Mouse (Mus musculus) intestine, embryonic 15.5 days (tissue): ENCODE measurements around the gene Hmga2. TPM values are rescaled to one million over a fixed set of nuclear protein-coding genes. Genes with fewer than 3 reads are reported as not detected.

ENCODE experiments used
- ATAC-seq: fragments of 200-750 bp; cut with Nextera tagmentation; 2 replicates; pipeline ENCODE4 v1.8.0; 2017; ENCODE audit warnings: moderate TSS enrichment, moderate library complexity
- H3K27ac ChIP-seq: fragments of 300-500 bp; sonication (generic); 2 replicates; pipeline ENCODE4 v1.5.1; 2015; ENCODE audit warnings: mild to moderate bottlenecking, inconsistent platforms
- H3K27me3 ChIP-seq: fragments of 300-500 bp; sonication (generic); replicated peaks from 2 replicates; pipeline ENCODE4 v1.6.1; 2015; ENCODE audit warnings: inconsistent platforms
- H3K36me3 ChIP-seq: fragments of 300-500 bp; sonication (generic); 2 replicates; pipeline ENCODE4 v1.6.1; 2015; ENCODE audit warnings: inconsistent platforms
- H3K4me1 ChIP-seq: fragments of 300-500 bp; sonication (generic); replicated peaks from 2 replicates; pipeline ENCODE4 v1.6.1; 2015; ENCODE audit warnings: inconsistent platforms
- H3K4me2 ChIP-seq: fragments of 300-500 bp; sonication (generic); replicated peaks from 2 replicates; pipeline ENCODE4 v1.6.1; 2015; ENCODE audit warnings: mild to moderate bottlenecking, inconsistent platforms
- H3K4me3 ChIP-seq: fragments of 300-500 bp; sonication (generic); replicated peaks from 2 replicates; pipeline ENCODE4 v1.5.1; 2015; ENCODE audit warnings: inconsistent platforms
- H3K9ac ChIP-seq: fragments of 300-500 bp; sonication (generic); 2 replicates; pipeline ENCODE4 v1.6.1; 2015; ENCODE audit warnings: inconsistent platforms
- H3K9me3 ChIP-seq: fragments of 300-500 bp; sonication (generic); 2 replicates; pipeline ENCODE4 v1.6.1; 2016; ENCODE audit warnings: inconsistent platforms
- WGBS: fragments of 180-500 bp; shearing (Covaris S2); methylation state at CpG from one replicate; pipeline ENCODE4 v1.1.7; 2015; 5-methylcytosine and 5-hydroxymethylcytosine counted together
- polyA plus RNA-seq: library from polyadenylated mRNA; unstranded; fragments of >200 nt; fragmentation: Nextera tagmentation; extraction: Ambion mirVana; gene quantifications from 2 replicates; pipeline ENCODE4 v1.2.1, GENCODE M21; 2015

Hmga2 gene
- polyA plus RNA-seq, 1 experiment from 2014 or later = 41.2 TPM

GRCm38 (mm10) chr10:120465121-120465520 is 11.1 kb downstream of the Hmga2 start:
- no peaks in the 10 kb centered on the region; the same call in none of the 2 replicates for H3K36me3 ChIP-seq
- peaks cover 7% of the 10 kb centered on the region; the same call in 1 of the 2 replicates for H3K4me1 ChIP-seq
- H3K27me3 ChIP-seq = no peaks in the 10 kb centered on the region
- no peaks in the 10 kb centered on the region for H3K9me3 ChIP-seq
- no peak for ATAC-seq
- no peak overlapping the region for H3K4me3 ChIP-seq
- H3K4me2 ChIP-seq = no peak overlapping the region
- H3K9ac ChIP-seq = no peak overlapping the region
- WGBS = 52% methylated on average over 5 of the region's 5 CpGs
- H3K27ac ChIP-seq = no peak overlapping the region

- H3K27ac ChIP-seq = peak overlapping the region; percentile 63; the same call in 1 of the 2 replicates
- H3K9me3 ChIP-seq = no peaks in the 10 kb centered on the region
- H3K9ac ChIP-seq = no peak overlapping the region
- 21% methylated on average over 5 of the region's 5 CpGs for WGBS
- H3K27me3 ChIP-seq = no peaks in the 10 kb centered on the region
- peaks cover 7% of the 10 kb centered on the region; the same call in 1 of the 2 replicates for H3K4me1 ChIP-seq
- H3K36me3 ChIP-seq = no peaks in the 10 kb centered on the region; the same call in none of the 2 replicates
- ATAC-seq = 0 out of 2 replicates have a peak, but pooled peaks have one; percentile 31
- H3K4me2 ChIP-seq = no peak overlapping the region
- no peak overlapping the region for H3K4me3 ChIP-seq
These were observed 14.5 kb downstream of the Hmga2 start for GRCm38 (mm10) chr10:120461769-120462168.

- peaks cover 7% of the 10 kb centered on the region; the same call in 1 of the 2 replicates for H3K4me1 ChIP-seq
- H3K4me3 ChIP-seq = no peak overlapping the region
- no peak overlapping the region for H3K9ac ChIP-seq
- WGBS = 64% methylated on average over 5 of the region's 5 CpGs
- no peaks in the 10 kb centered on the region for H3K27me3 ChIP-seq
- 0 out of 2 replicates have a peak overlapping the region, but pooled peaks have one; percentile 63 for H3K27ac ChIP-seq
- no peak overlapping the region for H3K4me2 ChIP-seq
- ATAC-seq = no peak
- no peaks in the 10 kb centered on the region; the same call in none of the 2 replicates for H3K36me3 ChIP-seq
- no peaks in the 10 kb centered on the region for H3K9me3 ChIP-seq
These were observed 15.0 kb downstream of the Hmga2 start for GRCm38 (mm10) chr10:120461301-120461700.

GRCm38 (mm10) chr10:120458866-120459265 is 17.4 kb downstream of the Hmga2 start:
- Histone ChIP-seq H3K27me3 (no peaks in the 10 kb centered on the region), H3K9me3 (no peaks in the 10 kb centered on the region), H3K4me3 (no peak overlapping the region), H3K27ac (no peak overlapping the region), H3K4me1 (peaks cover 7% of the 10 kb centered on the region; the same call in 1 of the 2 replicates), H3K4me2 (no peak overlapping the region), H3K9ac (no peak overlapping the region), H3K36me3 (peaks cover 4% of the 10 kb centered on the region)
- no peak for ATAC-seq
- 82% methylated on average over 8 of the region's 8 CpGs for WGBS

- no peak overlapping the region for H3K4me2 ChIP-seq
- H3K36me3 ChIP-seq = peaks cover 10% of the 10 kb centered on the region
- no peak overlapping the region for H3K9ac ChIP-seq
- no peak overlapping the region for H3K27ac ChIP-seq
- ATAC-seq = no peak
- 66% methylated on average over 19 of the region's 19 CpGs for WGBS
- H3K4me1 ChIP-seq = no peaks in the 10 kb centered on the region
- H3K4me3 ChIP-seq = no peak overlapping the region
- H3K27me3 ChIP-seq = no peaks in the 10 kb centered on the region
- H3K9me3 ChIP-seq = no peaks in the 10 kb centered on the region
These were observed 26.5 kb downstream of the Hmga2 start for GRCm38 (mm10) chr10:120449661-120450284.

- Histone ChIP-seq H3K9ac (no peak overlapping the region), H3K36me3 (peaks cover 7% of the 10 kb centered on the region; the same call in 1 of the 2 replicates), H3K9me3 (no peaks in the 10 kb centered on the region), H3K27ac (no peak overlapping the region), H3K4me1 (no peaks in the 10 kb centered on the region), H3K4me3 (no peak overlapping the region), H3K27me3 (no peaks in the 10 kb centered on the region), H3K4me2 (no peak overlapping the region)
- WGBS = 93% methylated on average over 6 of the region's 6 CpGs
- ATAC-seq = no peak
These were observed 29.5 kb downstream of the Hmga2 start for GRCm38 (mm10) chr10:120446799-120447198.

GRCm38 (mm10) chr10:120446206-120446605 is 30.1 kb downstream of the Hmga2 start:
- Histone ChIP-seq H3K4me2 (no peak overlapping the region), H3K9me3 (no peaks in the 10 kb centered on the region), H3K4me1 (no peaks in the 10 kb centered on the region), H3K27ac (no peak overlapping the region), H3K27me3 (no peaks in the 10 kb centered on the region), H3K4me3 (no peak overlapping the region), H3K9ac (no peak overlapping the region), H3K36me3 (0 out of 2 replicates have a peak, but pooled peaks cover 4% of the 10 kb centered on the region)
- no peak for ATAC-seq
- 63% methylated on average over 9 of the region's 9 CpGs for WGBS

- Histone ChIP-seq H3K4me1 (no peaks in the 10 kb centered on the region), H3K27ac (no peak overlapping the region), H3K36me3 (0 out of 2 replicates have a peak, but pooled peaks cover 4% of the 10 kb centered on the region), H3K4me2 (no peak overlapping the region), H3K9me3 (no peaks in the 10 kb centered on the region), H3K27me3 (no peaks in the 10 kb centered on the region), H3K9ac (no peak overlapping the region), H3K4me3 (no peak overlapping the region)
- no peak for ATAC-seq
- WGBS = 75% methylated on average over 9 of the region's 9 CpGs
These were observed 31.7 kb downstream of the Hmga2 start for GRCm38 (mm10) chr10:120444463-120445070.

- Histone ChIP-seq H3K4me1 (peaks cover 5% of the 10 kb centered on the region; the same call in 1 of the 2 replicates), H3K4me3 (no peak overlapping the region), H3K27me3 (no peaks in the 10 kb centered on the region), H3K27ac (no peak overlapping the region), H3K4me2 (no peak overlapping the region), H3K9ac (no peak overlapping the region), H3K9me3 (no peaks in the 10 kb centered on the region), H3K36me3 (peaks cover 9% of the 10 kb centered on the region; the same call in 1 of the 2 replicates)
- WGBS = 80% methylated on average over 10 of the region's 10 CpGs
- ATAC-seq = no peak
These were observed 32.4 kb downstream of the Hmga2 start for GRCm38 (mm10) chr10:120443757-120444311.

GRCm38 (mm10) chr10:120441254-120441653 is 35.0 kb downstream of the Hmga2 start:
- H3K4me3 ChIP-seq = no peak overlapping the region
- no peak for ATAC-seq
- H3K9ac ChIP-seq = no peak overlapping the region
- no peaks in the 10 kb centered on the region for H3K27me3 ChIP-seq
- H3K4me2 ChIP-seq = no peak overlapping the region
- 59% methylated on average over 11 of the region's 11 CpGs for WGBS
- H3K9me3 ChIP-seq = no peaks in the 10 kb centered on the region
- peaks cover 9% of the 10 kb centered on the region; the same call in 1 of the 2 replicates for H3K4me1 ChIP-seq
- H3K27ac ChIP-seq = no peak overlapping the region
- peaks cover 9% of the 10 kb centered on the region; the same call in 1 of the 2 replicates for H3K36me3 ChIP-seq

- ATAC-seq = no peak
- H3K4me3 ChIP-seq = no peak overlapping the region
- WGBS = 32% methylated on average over 7 of the region's 7 CpGs
- no peaks in the 10 kb centered on the region for H3K9me3 ChIP-seq
- H3K4me2 ChIP-seq = no peak overlapping the region
- peaks cover 5% of the 10 kb centered on the region; the same call in 1 of the 2 replicates for H3K36me3 ChIP-seq
- H3K4me1 ChIP-seq = peaks cover 29% of the 10 kb centered on the region
- H3K9ac ChIP-seq = no peak overlapping the region
- no peaks in the 10 kb centered on the region for H3K27me3 ChIP-seq
- no peak overlapping the region for H3K27ac ChIP-seq
These were observed 41.8 kb downstream of the Hmga2 start for GRCm38 (mm10) chr10:120434433-120434832.

- Histone ChIP-seq H3K4me2 (no peak overlapping the region), H3K9me3 (no peaks in the 10 kb centered on the region), H3K4me1 (peaks cover 33% of the 10 kb centered on the region), H3K36me3 (no peaks in the 10 kb centered on the region), H3K9ac (no peak overlapping the region), H3K27ac (peak overlapping the region; percentile 40; the same call in 1 of the 2 replicates), H3K4me3 (no peak overlapping the region), H3K27me3 (no peaks in the 10 kb centered on the region)
- 22% methylated on average over 5 of the region's 5 CpGs for WGBS
- ATAC-seq = no peak
These were observed 42.8 kb downstream of the Hmga2 start for GRCm38 (mm10) chr10:120433463-120433815.
